Mouse (Mus musculus): ENCODE results near the gene Cfap52. TPM values are rescaled to one million over a fixed set of nuclear protein-coding genes. Genes with fewer than 3 reads are reported as not detected.

Gene Cfap52
- polyA plus RNA-seq, 1 experiment from 2014 or later, result 0.45 TPM

DNA sequence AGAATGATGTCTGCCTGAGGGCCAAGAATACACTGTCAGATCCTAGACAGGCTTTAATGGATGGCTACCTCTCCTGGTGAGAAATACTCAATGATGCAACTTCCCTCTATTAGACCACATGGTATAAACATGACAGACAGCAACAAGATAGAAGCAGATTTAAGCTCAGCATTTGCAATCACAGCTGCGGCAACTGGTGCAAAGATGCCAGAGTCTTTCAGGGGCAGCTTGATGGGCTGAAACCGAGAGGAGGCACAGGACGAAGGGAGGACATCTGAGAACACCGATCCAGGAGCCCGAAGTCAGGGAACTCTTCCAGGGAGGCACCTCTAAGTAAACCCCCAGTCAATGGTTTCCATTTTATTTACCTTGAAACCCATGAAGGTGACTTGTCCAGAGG, 11.8 kb downstream of the Cfap52 start:
- Histone ChIP-seq H3K4me3 (ENCODE audit: low read length) (no peak overlapping the region), H3K4me2 (ENCODE audit: low read depth, low read length) (no peak overlapping the region), H3K9ac (ENCODE audit: low read length) (no peak overlapping the region), H3K4me1 (ENCODE audit: control insufficient read depth, insufficient read depth, low read length) (0 out of 2 replicates have a peak, but pooled peaks cover 1% of the 10 kb centered on the region), H3K27me3 (ENCODE audit: control insufficient read depth, insufficient read depth, low read length) (no peaks in the 10 kb centered on the region), H3K27ac (ENCODE audit: low read length) (no peak overlapping the region), H3K36me3 (ENCODE audit: control insufficient read depth, insufficient read depth) (no peaks in the 10 kb centered on the region), H3K9me3 (replicated peaks; ENCODE audit: control insufficient read depth, low read length) (no peaks in the 10 kb centered on the region)
- no peak for ATAC-seq (replicated peaks; ENCODE audit: extremely low read depth, insufficient read depth, low FRiP score)
- 83% methylated on average over 5 of the region's 5 CpGs for WGBS

DNA sequence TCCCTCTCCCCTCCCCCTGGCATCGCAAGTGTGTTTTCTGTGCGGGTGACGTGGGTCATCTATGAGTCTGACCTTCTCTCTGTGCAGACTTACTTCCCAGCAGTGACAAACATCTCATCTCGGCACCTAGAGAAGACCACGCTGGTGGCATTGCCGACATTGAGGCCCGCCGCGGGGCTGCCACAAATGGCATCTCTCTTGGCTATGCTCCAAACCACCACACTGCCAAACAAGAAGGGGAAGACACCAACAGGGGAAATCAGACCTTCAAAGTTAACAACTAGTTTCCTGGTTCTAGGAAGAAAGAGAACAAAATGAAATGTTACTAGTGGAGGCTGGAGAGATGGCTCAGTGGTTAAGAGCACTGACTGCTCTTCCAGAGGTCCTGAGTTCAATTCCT, 16.0 kb downstream of the Cfap52 start:
- H3K27ac ChIP-seq (ENCODE audit: low read length), result no peak overlapping the region
- H3K4me1 ChIP-seq (ENCODE audit: control insufficient read depth, insufficient read depth, low read length), result peaks cover 6% of the 10 kb centered on the region; the same call in 1 of the 2 replicates
- no peak overlapping the region for H3K4me2 ChIP-seq (ENCODE audit: low read depth, low read length)
- no peaks in the 10 kb centered on the region for H3K27me3 ChIP-seq (ENCODE audit: control insufficient read depth, insufficient read depth, low read length)
- no peaks in the 10 kb centered on the region for H3K36me3 ChIP-seq (ENCODE audit: control insufficient read depth, insufficient read depth)
- H3K9me3 ChIP-seq (replicated peaks; ENCODE audit: control insufficient read depth, low read length), result no peaks in the 10 kb centered on the region
- H3K9ac ChIP-seq (ENCODE audit: low read length), result no peak overlapping the region
- ATAC-seq (replicated peaks; ENCODE audit: extremely low read depth, insufficient read depth, low FRiP score), result no peak
- 75% methylated on average over 9 of the region's 9 CpGs for WGBS
- no peak overlapping the region for H3K4me3 ChIP-seq (ENCODE audit: low read length)

DNA sequence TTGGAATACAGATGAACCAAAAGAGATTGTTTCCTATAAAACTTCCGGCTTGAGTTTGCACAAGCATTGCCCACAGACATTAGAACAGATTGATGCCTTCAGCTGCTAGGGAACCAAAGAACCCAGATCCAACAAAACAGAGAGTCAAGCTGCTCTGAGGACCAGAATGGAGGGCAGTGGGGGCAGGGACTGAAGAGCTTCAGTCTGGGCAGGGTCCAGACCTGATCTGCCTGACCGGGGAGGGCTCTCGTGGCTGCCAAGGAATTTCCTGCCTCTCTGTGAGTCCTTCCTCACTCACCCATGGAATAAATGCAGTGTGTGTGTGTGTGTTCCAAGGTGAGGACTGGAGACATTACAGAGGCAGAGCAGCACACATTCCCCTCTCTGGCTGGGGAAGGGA, 17.2 kb downstream of the Cfap52 start:
- no peak overlapping the region for H3K27ac ChIP-seq (ENCODE audit: low read length)

DNA sequence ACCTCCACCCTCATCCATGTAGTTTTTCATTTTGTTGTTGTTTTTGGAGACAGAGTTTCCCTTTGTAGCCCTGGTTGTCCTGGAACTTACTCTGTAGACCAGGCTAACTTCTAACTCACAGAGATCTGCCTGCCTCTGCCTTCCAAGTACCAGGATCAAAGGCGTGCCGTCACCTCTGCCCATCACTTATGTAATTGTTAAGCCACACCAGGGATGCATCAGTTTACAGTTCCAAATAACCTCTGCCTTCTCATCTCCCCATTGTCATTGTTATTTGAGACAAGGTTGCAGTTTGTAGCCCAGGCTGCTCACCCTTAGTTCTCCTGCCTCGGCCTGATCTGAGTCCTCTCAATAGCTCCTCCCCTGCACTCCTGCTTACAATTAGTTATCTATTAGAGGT, 33.3 kb downstream of the Cfap52 start:
- Histone ChIP-seq H3K4me3 (ENCODE audit: low read length) (no peak overlapping the region), H3K9me3 (replicated peaks; ENCODE audit: control insufficient read depth, low read length) (no peaks in the 10 kb centered on the region; the same call in 1 of the 2 replicates), H3K27me3 (ENCODE audit: control insufficient read depth, insufficient read depth, low read length) (no peaks in the 10 kb centered on the region), H3K4me1 (ENCODE audit: control insufficient read depth, insufficient read depth, low read length) (no peaks in the 10 kb centered on the region), H3K9ac (ENCODE audit: low read length) (no peak overlapping the region), H3K4me2 (ENCODE audit: low read depth, low read length) (no peak overlapping the region), H3K36me3 (ENCODE audit: control insufficient read depth, insufficient read depth) (no peaks in the 10 kb centered on the region), H3K27ac (ENCODE audit: low read length) (no peak overlapping the region)
- ATAC-seq (replicated peaks; ENCODE audit: extremely low read depth, insufficient read depth, low FRiP score), result no peak
- 85% methylated on average over 3 of the region's 3 CpGs for WGBS

More for the DNA sequence above, 17.2 kb downstream of the Cfap52 start:
- Histone ChIP-seq H3K27me3 (ENCODE audit: control insufficient read depth, insufficient read depth, low read length) (no peaks in the 10 kb centered on the region), H3K4me2 (ENCODE audit: low read depth, low read length) (no peak overlapping the region), H3K36me3 (ENCODE audit: control insufficient read depth, insufficient read depth) (no peaks in the 10 kb centered on the region), H3K4me1 (ENCODE audit: control insufficient read depth, insufficient read depth, low read length) (peaks cover 6% of the 10 kb centered on the region; the same call in 1 of the 2 replicates), H3K9me3 (replicated peaks; ENCODE audit: control insufficient read depth, low read length) (no peaks in the 10 kb centered on the region), H3K4me3 (ENCODE audit: low read length) (no peak overlapping the region), H3K9ac (ENCODE audit: low read length) (no peak overlapping the region)
- 34% methylated on average over 3 of the region's 3 CpGs for WGBS
- ATAC-seq (replicated peaks; ENCODE audit: extremely low read depth, insufficient read depth, low FRiP score), result no peak

DNA sequence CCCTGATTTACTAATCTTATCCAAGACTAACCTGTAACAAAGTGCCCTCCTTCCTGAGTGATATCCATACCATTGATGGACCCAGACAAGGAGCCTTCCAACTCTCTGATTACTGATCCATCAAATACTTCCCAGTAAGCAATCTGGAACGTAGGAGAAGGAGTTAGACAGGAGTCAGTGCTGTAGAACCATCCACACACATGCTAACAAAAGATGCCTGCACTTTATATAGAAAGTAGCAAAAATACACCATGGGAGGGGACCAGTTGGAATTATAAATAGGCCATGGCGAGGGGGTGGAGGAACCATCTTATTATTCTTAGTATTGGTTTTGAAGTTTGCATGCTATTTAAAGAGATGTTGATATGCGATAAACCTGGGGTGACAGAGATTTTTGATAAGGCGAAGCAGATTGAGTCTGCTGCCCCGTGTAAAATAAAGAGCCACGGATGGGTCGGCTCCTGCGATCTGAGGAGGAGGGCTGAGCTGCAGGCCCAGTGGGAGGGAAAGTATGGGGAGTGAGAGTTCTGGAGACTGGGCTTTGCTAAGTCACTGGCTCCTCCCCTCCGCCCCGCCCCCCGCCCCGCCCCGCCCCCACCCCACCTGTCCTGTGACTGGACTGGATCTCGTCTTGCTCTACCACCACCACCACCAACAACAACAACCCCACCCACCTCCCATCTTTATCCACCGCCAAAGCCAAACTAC, 38.9 kb downstream of the Cfap52 start:
- Histone ChIP-seq H3K4me2 (ENCODE audit: low read depth, low read length) (peak overlapping the region; percentile 25; the same call in 1 of the 2 replicates), H3K4me1 (ENCODE audit: control insufficient read depth, insufficient read depth, low read length) (peaks cover 7% of the 10 kb centered on the region), H3K36me3 (ENCODE audit: control insufficient read depth, insufficient read depth) (no peaks in the 10 kb centered on the region), H3K27me3 (ENCODE audit: control insufficient read depth, insufficient read depth, low read length) (no peaks in the 10 kb centered on the region; the same call in 1 of the 2 replicates), H3K9ac (ENCODE audit: low read length) (no peak overlapping the region), H3K4me3 (ENCODE audit: low read length) (no peak overlapping the region), H3K27ac (ENCODE audit: low read length) (no peak overlapping the region), H3K9me3 (replicated peaks; ENCODE audit: control insufficient read depth, low read length) (no peaks in the 10 kb centered on the region; the same call in 1 of the 2 replicates)
- 22% methylated on average over 11 of the region's 15 CpGs for WGBS
- ATAC-seq (replicated peaks; ENCODE audit: extremely low read depth, insufficient read depth, low FRiP score), result no peak

DNA sequence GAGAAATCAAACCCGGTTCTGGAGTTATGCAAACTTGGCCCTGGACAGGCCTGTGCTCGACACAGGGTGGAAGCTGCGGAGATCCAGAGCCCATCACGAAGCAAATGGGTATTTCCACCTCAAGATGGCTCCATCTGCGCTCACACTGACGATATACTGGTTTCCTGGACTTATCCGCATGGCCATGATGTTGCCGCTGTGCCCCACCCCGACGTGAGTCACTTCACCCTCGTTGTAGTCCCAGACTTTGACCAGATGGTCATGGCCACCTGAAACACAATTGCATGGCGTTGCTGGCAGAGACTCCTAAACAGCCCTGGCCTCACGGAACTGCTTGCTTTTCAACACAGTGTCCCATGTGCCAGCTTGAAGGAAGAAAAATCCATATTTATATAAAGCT, 40.5 kb downstream of the Cfap52 start:
- Histone ChIP-seq H3K4me2 (ENCODE audit: low read depth, low read length) (no peak overlapping the region), H3K9ac (ENCODE audit: low read length) (no peak overlapping the region), H3K4me1 (ENCODE audit: control insufficient read depth, insufficient read depth, low read length) (peaks cover 7% of the 10 kb centered on the region), H3K4me3 (ENCODE audit: low read length) (no peak overlapping the region), H3K27me3 (ENCODE audit: control insufficient read depth, insufficient read depth, low read length) (peaks cover 5% of the 10 kb centered on the region; the same call in 1 of the 2 replicates), H3K36me3 (ENCODE audit: control insufficient read depth, insufficient read depth) (no peaks in the 10 kb centered on the region), H3K27ac (ENCODE audit: low read length) (no peak overlapping the region), H3K9me3 (replicated peaks; ENCODE audit: control insufficient read depth, low read length) (no peaks in the 10 kb centered on the region)
- 84% methylated on average over 13 of the region's 13 CpGs for WGBS
- ATAC-seq (replicated peaks; ENCODE audit: extremely low read depth, insufficient read depth, low FRiP score), result no peak

DNA sequence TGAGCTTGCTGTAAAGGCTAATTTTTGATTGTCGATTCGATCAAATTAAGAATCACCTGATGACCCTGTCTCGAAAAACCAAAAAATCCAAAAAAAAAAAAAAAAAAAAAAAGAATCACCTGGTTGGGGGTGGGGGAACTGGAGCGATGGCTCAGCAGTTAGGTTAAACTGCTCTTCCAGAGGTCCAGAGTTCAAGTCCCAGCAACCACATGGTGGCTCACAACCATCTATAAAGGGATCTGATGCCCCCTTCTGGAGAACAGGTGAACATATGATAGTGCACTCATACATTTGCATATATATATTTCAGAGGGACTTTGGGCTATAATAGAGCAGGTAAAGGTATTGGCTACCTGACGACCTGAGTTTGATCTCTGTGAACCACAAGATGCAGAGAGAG, 41.7 kb downstream of the Cfap52 start:
- Histone ChIP-seq H3K9me3 (replicated peaks; ENCODE audit: control insufficient read depth, low read length) (no peaks in the 10 kb centered on the region), H3K4me3 (ENCODE audit: low read length) (no peak overlapping the region), H3K4me2 (ENCODE audit: low read depth, low read length) (no peak overlapping the region), H3K4me1 (ENCODE audit: control insufficient read depth, insufficient read depth, low read length) (peaks cover 7% of the 10 kb centered on the region), H3K27ac (ENCODE audit: low read length) (no peak overlapping the region), H3K9ac (ENCODE audit: low read length) (no peak overlapping the region), H3K27me3 (ENCODE audit: control insufficient read depth, insufficient read depth, low read length) (peaks cover 8% of the 10 kb centered on the region), H3K36me3 (ENCODE audit: control insufficient read depth, insufficient read depth) (no peaks in the 10 kb centered on the region)
- ATAC-seq (replicated peaks; ENCODE audit: extremely low read depth, insufficient read depth, low FRiP score), result no peak
- WGBS, result 94% methylated on average over 5 of the region's 5 CpGs

DNA sequence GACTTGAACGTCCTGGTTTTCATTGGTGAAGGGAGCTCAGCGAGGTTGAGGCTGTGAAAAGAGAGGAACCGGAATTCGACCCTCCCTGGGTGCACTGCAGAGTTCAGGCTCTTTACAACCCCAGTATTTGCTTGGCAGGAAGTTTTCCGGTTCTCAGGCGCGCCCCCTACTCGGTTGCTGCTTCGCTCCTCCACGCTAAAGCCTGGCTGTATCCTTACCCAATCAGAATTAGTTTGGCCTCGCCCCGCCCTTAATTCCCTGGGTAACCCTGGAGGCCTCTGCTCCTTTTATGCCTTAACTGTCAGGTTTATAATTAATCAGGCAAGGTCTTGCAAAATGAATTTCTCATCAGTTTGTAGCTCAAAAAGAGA, 42.7 kb downstream of the Cfap52 start:
- peak overlapping the region; percentile 100 for H3K4me2 ChIP-seq (ENCODE audit: low read depth, low read length)
- no peaks in the 10 kb centered on the region for H3K9me3 ChIP-seq (replicated peaks; ENCODE audit: control insufficient read depth, low read length)
- no peaks in the 10 kb centered on the region for H3K36me3 ChIP-seq (ENCODE audit: control insufficient read depth, insufficient read depth)
- peaks cover 8% of the 10 kb centered on the region for H3K27me3 ChIP-seq (ENCODE audit: control insufficient read depth, insufficient read depth, low read length)
- H3K4me3 ChIP-seq (ENCODE audit: low read length), result peak overlapping the region; percentile 82
- WGBS, result under 1% methylated on average over 12 of the region's 12 CpGs
- ATAC-seq (replicated peaks; ENCODE audit: extremely low read depth, insufficient read depth, low FRiP score), result peak; percentile 78
- H3K4me1 ChIP-seq (ENCODE audit: control insufficient read depth, insufficient read depth, low read length), result peaks cover 7% of the 10 kb centered on the region
- H3K9ac ChIP-seq (ENCODE audit: low read length), result peak overlapping the region; percentile 81
- H3K27ac ChIP-seq (ENCODE audit: low read length), result peak overlapping the region; percentile 72

DNA sequence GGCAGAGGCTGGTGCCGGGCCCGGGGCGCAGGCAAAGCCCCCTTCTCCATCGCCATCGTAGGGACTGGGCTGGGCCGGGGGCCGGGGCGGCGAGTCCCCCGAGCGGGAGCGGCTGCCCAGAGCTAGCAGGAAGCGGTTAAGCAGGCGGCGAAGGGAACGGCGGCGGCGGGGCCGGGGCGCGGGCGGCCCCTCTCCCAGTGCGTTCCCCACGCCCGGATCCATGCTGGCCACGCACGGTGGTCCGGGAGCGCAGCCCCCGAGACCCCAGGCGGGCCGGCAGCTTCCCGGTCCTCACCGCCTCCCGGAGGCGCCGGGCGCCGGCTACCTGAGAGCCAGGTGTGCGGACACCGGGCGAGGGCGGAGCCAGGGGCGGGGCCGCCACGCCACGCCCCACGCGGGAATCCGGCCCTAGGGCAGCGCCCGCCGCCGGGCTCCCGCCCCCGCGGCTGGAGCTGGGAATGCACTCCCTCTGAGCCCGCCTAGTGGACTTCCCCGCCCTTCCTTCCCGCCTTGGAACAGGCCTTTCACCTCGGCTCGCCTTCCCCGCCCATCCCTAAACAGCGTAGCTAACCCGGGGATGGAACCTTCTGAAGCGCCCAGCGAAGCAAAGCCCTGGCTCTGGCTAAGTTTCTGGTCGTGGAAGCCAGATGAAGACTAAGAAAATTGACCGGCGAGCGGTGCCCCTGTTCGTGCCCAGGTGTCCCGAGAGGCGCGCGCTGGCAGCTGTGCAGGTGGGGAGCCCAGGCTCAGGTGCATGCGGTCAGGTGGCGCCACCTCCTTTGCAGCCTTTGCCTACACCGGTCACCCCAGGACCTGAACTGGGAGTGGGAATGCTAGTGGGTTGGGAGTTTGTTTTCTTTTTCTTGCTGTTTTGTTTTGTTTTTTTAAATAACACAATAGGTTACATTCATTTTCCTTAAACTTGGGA, 43.4 kb downstream of the Cfap52 start, which contains the start of gene Usp43:
Usp43 (minus strand) TSS at position 327 of the 928 bp plus-strand sequence.
- Histone ChIP-seq H3K4me1 (ENCODE audit: control insufficient read depth, insufficient read depth, low read length) (peaks cover 7% of the 10 kb centered on the region), H3K4me3 (ENCODE audit: low read length) (peak within 1 kb of the TSS; percentile 82), H3K36me3 (ENCODE audit: control insufficient read depth, insufficient read depth) (no peaks in the 10 kb centered on the region), H3K9me3 (replicated peaks; ENCODE audit: control insufficient read depth, low read length) (no peaks in the 10 kb centered on the region), H3K9ac (ENCODE audit: low read length) (peak within 1 kb of the TSS; percentile 81), H3K27me3 (ENCODE audit: control insufficient read depth, insufficient read depth, low read length) (peaks cover 8% of the 10 kb centered on the region), H3K4me2 (ENCODE audit: low read depth, low read length) (peak within 1 kb of the TSS; percentile 100), H3K27ac (ENCODE audit: low read length) (peak within 1 kb of the TSS; percentile 72)
- WGBS, result under 1% methylated on average over 64 of the region's 80 CpGs
- peak; percentile 76 for ATAC-seq (replicated peaks; ENCODE audit: extremely low read depth, insufficient read depth, low FRiP score)
